Mouse (Mus musculus) layer of hippocampus, postnatal 25 days (tissue): Measurements from ENCODE around the gene Spata7. TPM values are rescaled to one million over a fixed set of nuclear protein-coding genes. Genes with fewer than 3 reads are reported as not detected.

Source experiments
- total RNA-seq, 2 experiments: library from RNA; stranded (reverse); gene quantifications; 2 replicates each; pipeline ENCODE4 v1.2.3; 2021

The Spata7 gene
- total RNA-seq, 2 experiments from 2014 or later = 24.6 to 30.2 TPM

Other genes with a start within 250 kb of the Spata7 start
- 10 to 100 TPM; 15.2 to 18.3 TPM for gene Kcnk10, start 49.8 kb upstream of the Spata7 start, total RNA-seq
- 1 to 10 TPM; 7.8 to 7.9 TPM for gene Ptpn21, start 109.2 kb downstream of the Spata7 start, total RNA-seq
- gene Zc3h14, start 118.8 kb downstream of the Spata7 start, total RNA-seq = 100 to 1,000 TPM in 1 of 2 experiments, 10 to 100 TPM in 1; 86.0 to 101 TPM